Mouse (Mus musculus) urinary bladder, postnatal 36 days (tissue): ENCODE results near the gene Armh1.
"Not testable (repeated sequence)": the region's sequence is repeated elsewhere in the genome, so short reads cannot be mapped to it uniquely, and the experiment has no call there.

Experiments
- DNase-seq, 2 experiments: peaks; one replicate each; pipeline ENCODE4 v3.0.0; 2022; ENCODE audit warnings: low spot score in 2 of 2, mixed read lengths in 1 of 2

The Armh1 gene

DNA sequence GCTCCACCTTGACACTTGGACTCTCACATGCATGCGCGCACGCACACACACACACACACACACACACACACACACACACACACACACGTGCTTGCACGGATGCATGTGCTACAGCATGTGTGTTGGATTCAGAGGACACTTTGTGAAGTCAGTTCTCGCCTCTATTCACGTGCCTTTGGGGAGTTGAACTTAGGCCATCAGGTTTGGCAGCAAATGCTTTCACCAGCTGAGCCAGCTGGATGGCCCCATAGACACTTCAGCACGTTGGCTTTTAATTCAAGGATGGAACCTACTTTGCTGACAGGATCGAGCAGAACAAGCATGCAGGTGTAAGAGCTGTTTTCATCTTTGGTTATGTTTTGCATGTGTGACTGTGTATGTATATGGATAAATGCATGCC, 30.1 kb downstream of the Armh1 start:
- DNase-seq, result no peak

DNA sequence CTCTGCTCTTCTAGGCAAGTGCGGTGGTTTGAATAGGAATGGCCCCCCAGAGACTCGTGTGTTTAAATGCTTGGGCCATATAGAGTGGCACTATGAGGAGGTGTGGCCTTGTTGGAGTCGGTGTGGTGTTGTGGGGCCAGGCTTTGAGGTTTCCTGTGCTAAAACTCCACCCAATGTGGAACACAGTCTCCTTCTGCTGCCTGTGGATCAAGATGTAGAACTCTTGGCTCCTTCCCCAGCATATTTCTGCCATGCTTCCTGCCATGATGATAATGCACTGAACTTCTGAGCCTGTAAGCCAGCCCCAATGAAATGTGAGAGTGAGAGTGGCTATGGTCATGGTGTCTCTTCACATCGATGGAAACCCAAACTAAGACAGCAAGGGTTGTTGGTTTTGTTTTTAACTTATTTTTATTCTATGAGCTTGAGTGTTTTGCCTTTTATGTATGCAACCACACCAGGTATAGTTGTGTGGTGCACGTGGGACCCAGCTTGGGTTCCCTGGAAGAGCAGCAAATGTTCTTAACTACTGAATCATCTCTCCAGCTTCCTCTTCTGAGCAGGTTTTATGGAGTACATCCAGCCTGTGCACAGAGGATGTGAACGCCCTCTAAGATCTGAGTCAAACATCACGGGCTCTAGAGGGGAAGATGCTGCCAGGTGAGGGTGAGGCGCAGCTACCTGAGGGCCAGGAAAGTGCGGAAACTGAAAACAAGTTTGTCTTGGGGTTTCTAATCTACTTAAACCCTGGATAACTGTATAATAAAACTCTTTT, 31.0 kb downstream of the Armh1 start:
- DNase-seq, result no peak

DNA sequence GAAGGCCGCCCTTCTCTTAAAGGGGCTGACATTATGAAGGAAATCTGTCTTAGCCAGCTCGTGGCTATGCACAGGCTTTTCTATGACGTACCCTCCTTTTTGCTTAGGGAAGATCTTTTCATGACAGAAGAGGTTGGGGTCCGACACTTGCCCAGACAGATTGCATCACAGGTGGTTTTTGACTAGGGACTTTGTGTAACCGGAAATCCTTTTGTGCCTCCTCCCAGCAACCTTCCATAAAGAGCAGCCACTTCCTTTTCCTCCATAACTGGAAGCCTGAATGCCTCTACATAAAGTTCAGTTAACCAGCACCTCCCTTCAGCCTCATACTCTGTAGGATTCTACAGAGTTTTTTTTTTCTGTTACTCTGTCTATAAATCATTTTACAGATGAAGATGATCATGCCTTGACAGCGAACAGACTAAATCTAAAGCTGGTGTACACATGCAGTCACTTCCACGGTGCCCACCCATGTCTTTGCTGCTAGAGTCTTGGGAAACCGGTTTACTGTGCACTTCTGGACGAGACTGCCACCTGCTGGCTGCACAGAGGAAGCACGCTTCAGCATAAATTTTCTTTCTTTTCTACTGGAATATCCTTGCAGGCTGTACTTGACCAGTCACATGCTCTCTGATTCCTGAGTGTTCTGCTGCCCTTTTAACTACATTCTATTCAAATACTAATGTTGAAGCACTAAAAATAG, 33.3 kb downstream of the Armh1 start:
- peak; percentile 20 to 36 for DNase-seq

DNA sequence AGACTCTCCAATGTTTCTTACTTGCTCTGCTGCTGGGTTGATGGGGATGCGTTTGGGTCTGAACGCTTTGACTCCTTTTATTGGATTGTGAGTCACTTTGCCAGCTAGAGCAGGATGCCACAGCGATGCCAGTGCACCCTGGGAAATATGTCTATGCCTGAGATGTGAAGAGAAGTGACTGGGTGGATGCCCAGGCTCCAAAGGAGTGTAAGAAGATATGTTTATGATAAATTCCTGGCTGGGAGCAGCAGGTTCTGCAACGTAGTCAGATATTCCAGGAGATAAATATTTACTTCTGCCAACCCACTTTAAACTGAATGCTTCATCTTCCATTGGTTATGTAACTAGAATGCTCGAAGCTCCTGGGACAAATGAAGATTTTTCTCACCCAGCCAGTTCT, 34.9 kb downstream of the Armh1 start:
- no peak for DNase-seq

DNA sequence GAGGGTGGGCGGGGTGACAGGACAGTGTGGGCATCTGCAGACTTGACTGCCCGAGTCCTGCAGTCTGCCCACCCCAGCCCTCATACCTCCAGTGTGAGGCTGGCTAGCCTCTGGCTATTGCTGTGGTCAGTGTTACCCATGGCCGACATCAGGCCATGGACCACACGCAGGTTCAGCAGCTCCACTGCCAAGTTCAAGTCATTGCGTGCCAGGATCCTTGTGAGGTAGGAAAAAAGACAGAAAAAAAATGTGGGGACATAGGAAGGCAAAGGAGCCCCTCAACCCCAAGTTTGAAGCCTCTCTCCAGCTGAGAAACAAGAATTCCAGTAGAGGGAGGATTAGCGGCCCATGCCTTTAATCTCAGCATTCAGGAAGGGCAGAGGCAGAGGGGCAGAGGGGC, 37.7 kb downstream of the Armh1 start:
- no peak for DNase-seq

GRCm38 (mm10) chr4:117210147-117211074, 41.5 kb downstream of the Armh1 start:
- peak; percentile 53 to 72 for DNase-seq

DNA sequence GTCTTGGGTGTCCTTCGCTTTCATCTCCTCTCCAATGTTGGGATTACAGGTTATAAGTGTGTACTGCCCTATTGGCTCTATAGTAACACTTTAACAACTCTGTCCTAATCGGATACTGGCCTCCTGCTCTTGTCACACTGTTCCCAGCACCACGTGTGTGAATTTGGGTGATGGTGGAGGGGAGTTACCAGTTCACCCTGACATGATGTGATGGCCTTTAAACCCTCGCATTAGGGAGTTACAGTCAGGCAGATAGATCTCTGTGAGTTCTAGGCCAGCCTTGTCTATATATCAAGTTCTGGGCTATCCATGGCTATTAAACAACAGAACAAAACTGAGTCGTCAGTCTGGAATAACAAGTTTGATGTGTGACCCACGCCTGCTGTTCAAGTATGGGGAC, 42.3 kb downstream of the Armh1 start:
- no peak for DNase-seq

DNA sequence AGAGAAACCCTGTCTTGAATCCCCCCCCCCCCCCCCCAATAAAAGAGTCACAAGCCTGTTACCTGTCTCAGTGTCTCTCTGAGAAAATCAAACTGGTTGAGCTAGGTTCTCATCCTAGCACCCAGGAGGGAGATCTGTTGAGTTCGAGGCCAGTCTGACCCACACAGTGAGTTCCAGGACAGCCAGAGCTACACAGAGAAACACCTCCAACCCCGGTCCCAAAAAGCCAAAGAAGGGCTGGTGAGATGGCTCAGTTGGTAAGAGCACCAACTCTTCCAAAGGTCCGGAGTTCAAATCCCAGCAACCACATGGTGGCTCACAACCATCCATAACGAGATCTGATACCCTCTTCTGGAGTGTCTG, 49.0 kb downstream of the Armh1 start:
- no peak for DNase-seq

DNA sequence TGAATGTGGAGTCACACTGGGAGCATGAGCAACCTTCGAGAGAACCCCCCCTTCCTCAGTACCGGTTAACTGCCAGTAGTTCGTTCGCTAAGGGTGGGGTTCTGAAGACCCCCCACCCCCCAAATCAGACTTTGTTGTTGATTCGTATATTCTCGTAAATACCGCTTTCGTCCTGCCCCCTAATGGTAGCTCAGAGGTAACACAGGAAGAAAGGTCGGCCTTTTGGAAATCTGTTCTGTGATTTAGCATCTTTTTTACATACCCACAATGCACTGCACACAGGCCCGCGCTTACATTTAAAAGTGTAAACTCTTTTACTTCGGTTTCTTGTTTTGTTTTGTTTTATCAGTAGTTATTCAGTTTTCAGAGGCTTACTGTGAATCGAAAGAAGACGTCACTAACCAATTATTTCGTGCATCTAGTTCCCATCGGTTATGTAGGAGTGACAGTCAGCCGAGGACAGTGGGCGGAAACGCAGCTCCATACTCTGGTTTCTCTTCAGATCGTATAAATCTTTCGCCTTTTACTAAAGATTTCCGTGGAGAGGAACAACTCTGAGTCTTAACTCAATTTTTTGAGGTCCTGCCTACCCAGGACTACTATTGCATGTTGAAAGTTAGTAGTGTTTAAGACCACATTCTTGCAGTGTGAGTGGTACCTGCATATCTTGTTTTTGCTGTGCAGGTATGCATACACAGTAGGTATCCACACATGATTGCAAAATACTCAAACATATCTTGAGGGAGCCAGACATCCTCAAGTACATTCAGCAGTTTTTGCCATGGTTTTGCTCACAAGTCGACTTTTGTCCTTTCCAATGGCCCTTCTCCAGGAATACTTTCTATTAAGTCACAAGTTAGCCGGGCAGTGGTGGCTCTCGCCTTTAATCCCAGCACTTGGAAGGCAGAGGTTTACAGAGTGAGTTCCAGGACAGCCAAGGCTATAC, 49.6 kb downstream of the Armh1 start:
- DNase-seq, result peak in 1 of 2 experiments; percentile 25

DNA sequence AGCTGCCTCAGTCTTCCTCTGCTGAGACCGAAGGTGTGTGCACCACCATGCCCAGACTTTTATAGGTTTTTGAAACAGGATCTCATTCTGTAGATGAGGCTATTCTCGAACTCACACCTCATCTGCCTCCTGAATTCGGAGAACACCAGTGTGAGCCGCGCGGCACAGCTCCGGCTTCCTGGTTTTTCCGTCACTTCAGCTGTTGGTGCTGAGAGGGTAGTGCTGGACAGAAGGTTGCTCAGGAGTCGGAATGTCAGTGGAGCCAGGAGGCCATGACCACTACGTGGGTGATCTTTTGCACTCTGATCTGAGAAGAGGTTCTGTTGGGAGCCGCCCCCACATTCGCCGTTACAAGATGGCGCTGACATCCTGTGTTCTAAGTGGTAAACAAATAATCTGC, 60.1 kb downstream of the Armh1 start:
- no peak for DNase-seq

- DNase-seq, result no peak
These were observed 61.3 kb downstream of the Armh1 start for GRCm38 (mm10) chr4:117190660-117191059.

DNA sequence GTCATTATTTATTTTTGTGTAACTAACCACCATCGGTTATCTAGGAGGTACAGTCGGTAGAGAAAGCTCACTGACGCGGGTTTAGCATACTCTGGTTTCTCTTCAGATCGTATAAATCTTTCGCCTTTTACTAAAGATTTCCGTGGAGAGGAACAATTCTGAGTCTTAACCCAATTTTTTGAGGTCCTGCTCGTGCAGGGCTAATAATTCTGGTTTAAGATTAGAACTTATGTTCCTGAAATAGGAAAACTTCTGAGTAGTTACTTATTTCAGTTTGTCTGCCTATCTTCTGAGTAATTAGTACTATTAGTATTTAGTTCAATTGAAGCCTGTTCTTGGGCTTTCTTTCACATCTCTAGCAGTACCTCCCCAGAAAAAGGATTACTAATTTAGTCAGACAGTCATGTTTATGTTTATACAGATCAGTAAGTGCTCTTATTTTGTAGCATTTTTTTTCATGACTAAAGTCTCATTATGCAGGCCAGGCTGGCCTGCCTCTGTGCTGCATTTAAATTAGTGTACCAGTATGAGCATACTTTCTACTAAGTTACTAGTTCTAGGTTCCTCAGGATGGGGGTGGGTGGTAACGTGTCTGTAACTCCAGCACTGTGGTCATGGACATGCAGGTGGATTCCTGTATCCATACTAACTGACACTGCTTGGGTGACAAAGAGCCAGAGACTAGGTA, 61.9 kb downstream of the Armh1 start:
- peak in 1 of 2 experiments; percentile 24 for DNase-seq

DNA sequence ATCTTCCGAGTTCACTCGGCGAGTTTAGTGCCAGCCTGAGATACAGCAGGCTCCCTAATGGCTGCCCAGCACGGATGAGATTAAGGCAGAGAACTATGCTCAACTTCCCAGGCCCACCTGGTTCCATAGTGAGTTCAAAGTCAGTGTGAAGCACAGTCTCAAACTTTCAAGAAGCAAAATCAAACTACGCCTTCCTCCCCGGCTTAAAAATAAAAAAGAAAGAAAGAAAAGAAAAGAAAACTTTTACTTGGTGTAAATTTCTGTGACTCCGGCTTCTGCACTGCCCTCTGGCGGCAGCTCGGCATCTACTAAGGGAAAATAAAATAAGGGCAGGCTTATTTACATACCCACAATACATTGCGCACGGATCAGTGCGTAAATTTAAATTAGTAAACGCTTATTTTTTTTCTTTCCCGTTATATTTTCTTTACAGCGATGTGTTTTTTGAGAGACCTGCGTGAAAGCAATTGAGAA, 62.5 kb downstream of the Armh1 start:
- peak; percentile 78 to 83 for DNase-seq

GRCm38 (mm10) chr4:117188969-117189368, 63.0 kb downstream of the Armh1 start:
- DNase-seq, result no peak

DNA sequence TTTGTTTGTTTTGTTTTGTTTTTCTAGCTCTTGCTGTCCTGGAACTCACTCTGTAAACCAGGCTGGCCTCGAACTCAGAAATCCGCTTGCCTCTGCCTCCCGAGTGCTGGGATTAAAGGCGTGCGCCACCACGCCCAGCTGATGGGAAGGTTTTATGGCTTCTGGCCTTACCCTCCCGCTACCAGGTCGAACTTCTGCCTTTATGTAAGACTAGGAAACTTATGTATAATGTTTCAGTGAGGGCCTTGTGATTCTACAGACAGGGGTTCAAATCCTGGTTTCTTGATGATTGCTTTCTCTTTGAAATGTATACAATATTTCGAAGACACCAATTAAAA, 69.2 kb downstream of the Armh1 start:
- not testable (repeated sequence) for DNase-seq

DNA sequence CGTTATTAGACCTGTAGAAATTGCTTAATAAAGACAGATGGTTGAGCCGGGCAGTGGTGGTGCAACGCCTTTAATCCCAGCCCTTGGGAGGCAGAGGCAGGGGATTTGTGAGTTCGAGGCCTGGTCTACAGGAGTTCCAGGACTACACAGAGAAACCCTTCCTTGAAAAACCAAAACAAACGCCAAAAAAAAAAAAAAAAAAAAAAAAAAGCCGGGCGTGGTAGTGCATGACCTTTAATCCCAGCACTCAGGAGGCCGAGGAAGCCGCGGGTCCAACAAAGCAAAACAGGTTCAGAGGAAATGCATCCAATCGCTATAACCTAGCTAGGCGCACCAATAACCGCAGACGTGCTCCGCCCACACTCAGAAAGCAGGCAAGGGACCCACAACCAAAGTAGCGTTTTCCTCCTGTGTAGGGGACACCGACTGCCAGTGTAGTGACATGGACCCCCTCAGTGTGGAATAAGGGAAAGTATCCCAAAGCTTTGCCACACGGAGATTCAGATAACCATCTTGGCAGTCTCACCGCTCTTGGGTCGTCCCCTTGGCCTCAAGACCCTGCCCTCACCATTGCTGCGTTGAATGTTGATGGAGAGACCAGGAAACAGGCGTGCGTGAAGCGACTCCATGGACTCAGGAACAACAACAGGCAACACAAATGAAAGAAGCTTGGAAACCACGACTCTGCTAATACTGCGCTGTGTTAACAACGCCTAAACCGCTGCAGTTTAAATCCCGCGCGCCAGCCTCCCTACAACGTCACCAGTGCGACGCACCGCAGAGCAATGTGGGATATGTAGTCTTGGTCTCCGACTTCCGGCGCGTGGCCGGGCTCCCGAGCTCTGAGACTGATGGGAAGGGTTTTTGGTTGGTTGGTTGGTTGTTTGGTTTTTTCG, 69.8 kb downstream of the Armh1 start, which contains the start of gene Kif2c:
TSS of gene Kif2c (minus strand) at position 777 of the 896 bp plus-strand sequence.
- peak; percentile 86 to 93 for DNase-seq

- DNase-seq, result no peak
These were observed 82.0 kb downstream of the Armh1 start for GRCm38 (mm10) chr4:117169936-117170335.
